Comparison of ENCODE assay signal across 1 mouse cellular context in genomic region chr11:75462865-75463336, GRCm38 (mm10).
A peak's percentile ranks its signal among the peaks of the same experiment; 100 is the strongest.
TF ChIP-seq lines count a peak whose summit lies in the region.

No protein-coding gene starts in this region.

TF ChIP-seq in MEL, 35 proteins besides CTCF, POLR2A, EP300 and RAD21 (continued from another document):
- TF ChIP-seq MAZ (IDR thresholded peaks at IDR 0.05; ENCODE audit: low read depth, low read length): peak; percentile 74; the same call in 1 of the 2 replicates
- no peak for TF ChIP-seq ZNF384 (IDR thresholded peaks at IDR 0.05; ENCODE audit: low read depth, low read length)
- TF ChIP-seq USF1 (IDR thresholded peaks at IDR 0.05; ENCODE audit: low read depth, low read length): no peak
